Mouse (Mus musculus): ENCODE results near the gene Tipin. TPM values are rescaled to one million over a fixed set of nuclear protein-coding genes. Genes with fewer than 3 reads are reported as not detected.
"Not testable (repeated sequence)": the region's sequence is repeated elsewhere in the genome, so short reads cannot be mapped to it uniquely, and the experiment has no call there.

The Tipin gene
- polyA plus RNA-seq, 1 experiment from 2014 or later = 246 TPM

DNA sequence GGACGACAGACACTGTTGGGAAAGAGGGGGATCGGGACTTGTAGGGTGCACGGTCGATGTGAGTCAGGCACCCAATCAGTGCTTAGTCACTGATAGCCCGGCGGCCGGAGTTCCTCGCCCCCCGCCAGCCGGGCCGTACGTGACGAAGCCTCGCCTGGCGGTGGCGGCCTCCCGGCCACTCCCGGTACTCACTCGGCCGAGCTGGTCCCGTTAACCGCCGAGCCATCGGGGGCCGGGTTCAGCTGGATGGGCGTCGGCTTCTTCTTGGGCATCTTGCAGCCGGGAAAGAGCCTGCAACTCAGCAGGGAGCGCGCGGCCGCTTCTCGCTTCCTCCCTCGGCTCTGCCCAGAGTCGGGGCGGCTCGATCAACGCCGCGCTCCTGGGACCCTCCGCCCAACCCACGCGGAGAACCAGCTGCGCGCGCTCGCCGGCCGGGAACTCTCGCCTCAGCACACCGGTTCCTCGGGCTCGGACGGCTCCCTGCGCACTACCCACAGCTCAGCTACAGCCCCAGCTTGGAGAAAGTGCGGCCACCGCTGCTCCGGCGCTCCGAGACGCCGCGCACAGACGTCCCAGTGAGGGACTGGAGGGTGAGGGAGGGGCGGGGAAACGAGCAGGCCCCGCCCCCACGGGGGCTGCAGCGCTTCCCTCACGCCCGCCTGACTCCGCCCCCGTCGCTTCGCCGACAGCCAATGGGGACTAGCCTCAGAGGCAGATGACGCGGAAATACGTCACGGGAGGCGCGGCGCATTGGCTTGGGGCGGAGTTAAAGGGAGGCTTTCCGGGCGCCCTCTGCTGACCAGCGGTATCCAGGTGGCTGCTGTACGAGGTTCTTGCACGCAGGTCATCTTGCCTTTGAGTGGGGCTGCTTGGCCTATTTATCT lies 28.1 kb upstream of the Tipin start, which contains the start of gene Map2k1:
Map2k1 (minus strand) TSS at position 611 of the 884 bp plus-strand sequence.
- peak; percentile 100 for DNase-seq (ENCODE audit: low spot score)
- H3K36me3 ChIP-seq = peaks cover 14% of the 10 kb centered on the region
- peak within 1 kb of the TSS; percentile 96 for H3K4me3 ChIP-seq
- H3K9me3 ChIP-seq = no peaks in the 10 kb centered on the region
- no peaks in the 10 kb centered on the region for H3K27me3 ChIP-seq (ENCODE audit: insufficient read depth, poor library complexity, severe bottlenecking)
- peak within 1 kb of the TSS; percentile 95 for H3K27ac ChIP-seq
- peaks cover 39% of the 10 kb centered on the region for H3K4me1 ChIP-seq (replicated peaks)
- WGBS = under 1% methylated on average over 89 of the region's 89 CpGs

DNA sequence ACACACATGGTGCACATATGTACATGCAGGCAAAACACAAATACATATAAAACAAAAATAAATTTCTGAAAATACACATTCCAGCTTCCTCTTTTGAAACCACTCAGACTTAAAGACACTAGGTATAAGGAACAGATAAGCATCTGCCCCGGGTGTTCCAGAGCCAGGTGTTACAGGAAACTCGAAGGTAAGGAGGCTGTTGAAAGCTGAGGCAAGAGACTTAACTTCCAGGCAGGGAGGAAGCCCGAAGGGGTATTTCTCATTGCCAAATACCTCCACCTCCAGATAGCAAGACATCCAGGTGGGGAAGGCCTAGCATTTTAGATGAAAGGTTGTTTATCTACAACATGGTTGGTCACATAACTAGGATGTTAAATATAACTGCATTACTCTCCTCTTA lies 26.0 kb upstream of the Tipin start:
- no peak for DNase-seq (ENCODE audit: low spot score)

GRCm38 (mm10) chr9:64256204-64256603 lies 25.2 kb upstream of the Tipin start:
- no peak overlapping the region for H3K4me3 ChIP-seq
- WGBS = 91% methylated on average over 3 of the region's 3 CpGs
- H3K36me3 ChIP-seq = no peaks in the 10 kb centered on the region
- H3K9me3 ChIP-seq = no peaks in the 10 kb centered on the region
- no peak overlapping the region for H3K27ac ChIP-seq
- DNase-seq (ENCODE audit: low spot score) = no peak
- no peaks in the 10 kb centered on the region for H3K27me3 ChIP-seq (ENCODE audit: insufficient read depth, poor library complexity, severe bottlenecking)
- H3K4me1 ChIP-seq (replicated peaks) = peaks cover 22% of the 10 kb centered on the region

More for the DNA sequence above, 26.0 kb upstream of the Tipin start:
- no peaks in the 10 kb centered on the region for H3K27me3 ChIP-seq (ENCODE audit: insufficient read depth, poor library complexity, severe bottlenecking)
- 83% methylated on average over 3 of the region's 3 CpGs for WGBS
- peaks cover 29% of the 10 kb centered on the region for H3K4me1 ChIP-seq (replicated peaks)
- no peak overlapping the region for H3K27ac ChIP-seq
- H3K9me3 ChIP-seq = no peaks in the 10 kb centered on the region
- no peaks in the 10 kb centered on the region for H3K36me3 ChIP-seq
- H3K4me3 ChIP-seq = no peak overlapping the region

DNA sequence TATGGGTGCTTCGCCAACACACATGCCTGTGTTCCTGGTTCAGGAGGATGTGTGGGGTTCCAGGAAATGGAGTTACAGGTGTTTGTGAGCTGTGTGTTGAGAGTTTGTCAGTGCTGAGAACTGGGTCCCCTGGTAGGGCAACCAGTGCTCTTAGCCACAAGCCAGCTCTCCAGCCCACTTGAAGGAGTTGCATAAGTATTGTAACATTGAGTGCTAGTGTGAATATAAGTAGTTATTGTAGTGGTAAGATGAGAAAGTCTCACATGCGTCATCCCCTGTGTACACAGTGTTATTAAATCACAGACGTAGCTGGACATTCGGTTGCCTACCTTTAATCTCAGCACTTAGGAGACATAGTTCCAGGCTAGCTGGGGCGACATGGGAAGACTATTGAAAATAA lies 21.5 kb upstream of the Tipin start:
- Histone ChIP-seq H3K27me3 (ENCODE audit: insufficient read depth, poor library complexity, severe bottlenecking) (no peaks in the 10 kb centered on the region), H3K36me3 (no peaks in the 10 kb centered on the region), H3K4me3 (no peak overlapping the region), H3K4me1 (replicated peaks) (no peaks in the 10 kb centered on the region), H3K27ac (no peak overlapping the region), H3K9me3 (no peaks in the 10 kb centered on the region)
- WGBS = 87% methylated on average over 5 of the region's 5 CpGs
- no peak for DNase-seq (ENCODE audit: low spot score)

- no peak for DNase-seq (ENCODE audit: low spot score)
- WGBS = 88% methylated on average over 4 of the region's 4 CpGs
- Histone ChIP-seq H3K4me3 (no peak overlapping the region), H3K27me3 (ENCODE audit: insufficient read depth, poor library complexity, severe bottlenecking) (no peaks in the 10 kb centered on the region), H3K36me3 (no peaks in the 10 kb centered on the region), H3K9me3 (no peaks in the 10 kb centered on the region), H3K27ac (no peak overlapping the region), H3K4me1 (replicated peaks) (no peaks in the 10 kb centered on the region)
These were observed 20.4 kb upstream of the Tipin start for GRCm38 (mm10) chr9:64261023-64261422.

DNA sequence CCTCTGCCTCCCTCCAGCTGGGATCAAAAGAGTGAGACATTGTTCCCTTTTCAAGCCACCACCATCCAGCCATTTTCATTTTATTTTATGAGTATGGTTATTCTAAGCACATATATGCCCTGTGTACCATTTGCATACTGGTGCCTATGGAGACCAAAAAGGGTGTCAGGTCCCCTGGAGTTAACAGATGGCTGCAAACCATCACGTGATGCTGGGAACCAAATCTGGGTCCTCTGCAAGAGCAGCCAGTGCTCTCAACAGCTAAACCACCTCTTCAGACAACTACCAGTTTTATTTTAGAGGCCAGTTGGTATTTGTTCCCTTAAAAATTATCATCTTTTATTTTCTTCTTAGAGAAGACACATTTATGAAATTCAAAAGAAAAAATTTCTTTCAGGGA lies 16.6 kb upstream of the Tipin start:
- Histone ChIP-seq H3K4me3 (no peak overlapping the region), H3K9me3 (no peaks in the 10 kb centered on the region), H3K27ac (no peak overlapping the region), H3K27me3 (ENCODE audit: insufficient read depth, poor library complexity, severe bottlenecking) (no peaks in the 10 kb centered on the region), H3K36me3 (no peaks in the 10 kb centered on the region), H3K4me1 (replicated peaks) (no peaks in the 10 kb centered on the region)
- DNase-seq (ENCODE audit: low spot score) = no peak
- 35% methylated on average over 1 of the region's 1 CpGs for WGBS

DNA sequence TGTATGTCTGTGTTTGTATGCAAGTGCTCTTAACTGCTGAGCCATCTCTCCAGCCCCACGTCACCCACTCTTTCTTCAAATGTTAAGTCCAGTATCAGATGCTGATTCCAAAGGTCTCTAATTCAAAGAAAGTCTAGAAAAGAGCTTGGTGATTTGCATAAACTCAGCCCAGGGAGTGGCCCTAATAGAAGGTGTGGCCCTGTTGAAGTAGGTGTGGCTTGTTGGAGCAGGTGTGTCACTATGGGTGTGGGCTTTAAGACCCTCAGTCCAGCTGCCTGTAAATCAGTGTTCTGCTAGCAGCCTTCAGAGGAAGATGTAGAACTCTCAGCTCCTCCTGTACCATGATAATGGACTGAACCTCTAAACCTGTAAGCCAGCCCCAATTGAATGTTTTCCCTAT lies 14.2 kb upstream of the Tipin start:
- no peaks in the 10 kb centered on the region for H3K27me3 ChIP-seq (ENCODE audit: insufficient read depth, poor library complexity, severe bottlenecking)
- H3K4me1 ChIP-seq (replicated peaks) = no peaks in the 10 kb centered on the region
- no peak overlapping the region for H3K27ac ChIP-seq
- 88% methylated on average over 1 of the region's 1 CpGs for WGBS
- H3K36me3 ChIP-seq = no peaks in the 10 kb centered on the region
- H3K9me3 ChIP-seq = no peaks in the 10 kb centered on the region
- DNase-seq (ENCODE audit: low spot score) = no peak
- H3K4me3 ChIP-seq = no peak overlapping the region

- no peaks in the 10 kb centered on the region for H3K27me3 ChIP-seq (ENCODE audit: insufficient read depth, poor library complexity, severe bottlenecking)
These were observed 13.2 kb upstream of the Tipin start for GRCm38 (mm10) chr9:64268196-64268595.

GRCm38 (mm10) chr9:64268836-64269235 lies 12.5 kb upstream of the Tipin start:
- not testable (repeated sequence) for H3K4me3 ChIP-seq; H3K27me3 ChIP-seq (ENCODE audit: insufficient read depth, poor library complexity, severe bottlenecking); H3K36me3 ChIP-seq; H3K9me3 ChIP-seq; DNase-seq (ENCODE audit: low spot score); H3K27ac ChIP-seq; H3K4me1 ChIP-seq (replicated peaks)
- WGBS = 97% methylated on average over 8 of the region's 8 CpGs

More at GRCm38 (mm10) chr9:64268196-64268595, 13.2 kb upstream of the Tipin start:
- H3K9me3 ChIP-seq = no peaks in the 10 kb centered on the region
- no peaks in the 10 kb centered on the region for H3K36me3 ChIP-seq
- no peak overlapping the region for H3K4me3 ChIP-seq
- H3K27ac ChIP-seq = no peak overlapping the region
- no peaks in the 10 kb centered on the region for H3K4me1 ChIP-seq (replicated peaks)
- DNase-seq (ENCODE audit: low spot score) = no peak
- WGBS = 91% methylated on average over 10 of the region's 10 CpGs

GRCm38 (mm10) chr9:64271249-64271648 lies 10.1 kb upstream of the Tipin start:
- Histone ChIP-seq H3K4me3 (no peak overlapping the region), H3K27me3 (ENCODE audit: insufficient read depth, poor library complexity, severe bottlenecking) (no peaks in the 10 kb centered on the region), H3K9me3 (no peaks in the 10 kb centered on the region), H3K36me3 (no peaks in the 10 kb centered on the region), H3K27ac (no peak overlapping the region), H3K4me1 (replicated peaks) (no peaks in the 10 kb centered on the region)
- WGBS = 78% methylated on average over 3 of the region's 3 CpGs
- DNase-seq (ENCODE audit: low spot score) = no peak

- Histone ChIP-seq H3K4me3 (no peak overlapping the region), H3K27ac (no peak overlapping the region)
- 48% methylated on average over 7 of the region's 7 CpGs for WGBS
These were observed 8.8 kb upstream of the Tipin start for GRCm38 (mm10) chr9:64272611-64273010.

DNA sequence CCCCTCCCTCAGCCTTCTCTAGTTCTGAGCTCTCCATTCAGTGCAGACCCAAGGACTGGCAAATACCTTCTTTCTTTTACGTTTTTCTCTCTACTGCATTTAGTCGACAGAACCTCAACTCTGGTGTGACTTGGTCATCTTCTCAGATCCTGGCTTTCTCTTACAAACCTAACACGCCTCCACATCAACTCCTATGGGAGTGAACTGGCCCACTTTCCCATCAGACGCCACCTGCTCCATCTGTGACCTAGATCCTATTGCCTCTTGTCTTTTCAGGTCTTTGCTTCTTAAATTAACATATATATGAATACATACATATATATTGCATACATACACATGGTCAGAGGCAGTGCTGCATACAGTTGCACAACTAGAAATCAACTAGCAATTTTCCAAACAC lies 7.6 kb upstream of the Tipin start:
- WGBS = 80% methylated on average over 4 of the region's 4 CpGs

More at GRCm38 (mm10) chr9:64272611-64273010, 8.8 kb upstream of the Tipin start:
- Histone ChIP-seq H3K9me3 (no peaks in the 10 kb centered on the region), H3K36me3 (no peaks in the 10 kb centered on the region), H3K4me1 (replicated peaks) (no peaks in the 10 kb centered on the region), H3K27me3 (ENCODE audit: insufficient read depth, poor library complexity, severe bottlenecking) (no peaks in the 10 kb centered on the region)
- DNase-seq (ENCODE audit: low spot score) = peak; percentile 48

GRCm38 (mm10) chr9:64274291-64274690 lies 7.1 kb upstream of the Tipin start:
- Histone ChIP-seq H3K9me3 (no peaks in the 10 kb centered on the region), H3K27ac (no peak overlapping the region), H3K27me3 (ENCODE audit: insufficient read depth, poor library complexity, severe bottlenecking) (no peaks in the 10 kb centered on the region), H3K4me1 (replicated peaks) (no peaks in the 10 kb centered on the region), H3K36me3 (no peaks in the 10 kb centered on the region), H3K4me3 (no peak overlapping the region)
- WGBS = 82% methylated on average over 4 of the region's 4 CpGs
- DNase-seq (ENCODE audit: low spot score) = no peak

More for the DNA sequence above, 7.6 kb upstream of the Tipin start:
- H3K9me3 ChIP-seq = no peaks in the 10 kb centered on the region
- DNase-seq (ENCODE audit: low spot score) = no peak
- no peaks in the 10 kb centered on the region for H3K27me3 ChIP-seq (ENCODE audit: insufficient read depth, poor library complexity, severe bottlenecking)
- no peak overlapping the region for H3K4me3 ChIP-seq
- no peaks in the 10 kb centered on the region for H3K4me1 ChIP-seq (replicated peaks)
- no peaks in the 10 kb centered on the region for H3K36me3 ChIP-seq
- no peak overlapping the region for H3K27ac ChIP-seq
